Mouse (Mus musculus): ENCODE data around the gene Vps8. TPM values are rescaled to one million over a fixed set of nuclear protein-coding genes. Genes with fewer than 3 reads are reported as not detected.

Vps8 gene
- polyA plus RNA-seq, 2 experiments = 11.0 to 15.2 TPM

- Histone ChIP-seq H3K9ac (ENCODE audit: low read depth, low read length, severe bottlenecking) (no peak overlapping the region), H3K27ac (replicated peaks; ENCODE audit: low read depth, low read length) (0 out of 2 replicates have a peak overlapping the region, but pooled peaks have one; percentile 9), H3K4me3 (replicated peaks; ENCODE audit: low read length) (no peak overlapping the region), H3K9me3 (ENCODE audit: control insufficient read depth, low read length) (no peaks in the 10 kb centered on the region), H3K36me3 (ENCODE audit: control insufficient read depth, insufficient read depth, low read length) (no peaks in the 10 kb centered on the region), H3K4me2 (replicated peaks; ENCODE audit: low read depth, low read length, severe bottlenecking) (no peak overlapping the region), H3K4me1 (ENCODE audit: control insufficient read depth, insufficient read depth, low read length) (peaks cover 11% of the 10 kb centered on the region), H3K27me3 (ENCODE audit: control insufficient read depth, insufficient read depth, low read length) (no peaks in the 10 kb centered on the region)
- TF ChIP-seq POLR2A (IDR thresholded peaks at IDR 0.05; ENCODE audit: borderline replicate concordance, extremely low read depth, insufficient read depth, insufficient read length) = no peak
- peak; percentile 56 for ATAC-seq (ENCODE audit: low FRiP score, low read depth)
- DNase-seq (ENCODE audit: low spot score) = peak; percentile 46
- 71% methylated on average over 4 of the region's 4 CpGs for WGBS
Observed at GRCm38 (mm10) chr16:21498984-21499383, 76.1 kb downstream of the Vps8 start.

DNA sequence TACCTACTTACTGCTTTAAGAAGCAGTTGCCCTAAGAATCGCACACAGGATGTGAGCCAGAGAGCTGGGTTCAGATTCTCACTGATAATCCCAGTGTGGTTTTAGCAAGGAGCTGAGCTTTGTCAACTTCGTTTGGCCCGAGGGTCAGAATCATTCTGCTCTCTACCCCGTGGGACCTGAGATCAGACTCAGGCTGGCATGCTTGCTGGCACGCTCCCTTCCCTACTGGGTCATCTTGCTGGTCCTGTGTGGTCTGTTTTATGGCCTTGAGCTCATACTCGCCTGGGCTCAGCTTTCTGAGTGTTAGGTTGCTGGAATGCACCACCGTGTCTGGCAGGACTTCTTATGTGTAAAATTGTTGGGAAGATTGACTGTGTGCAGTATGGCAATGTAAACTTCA, 76.7 kb downstream of the Vps8 start:
- Histone ChIP-seq H3K36me3 (ENCODE audit: control insufficient read depth, insufficient read depth, low read length) (no peaks in the 10 kb centered on the region), H3K27me3 (ENCODE audit: control insufficient read depth, insufficient read depth, low read length) (no peaks in the 10 kb centered on the region), H3K27ac (replicated peaks; ENCODE audit: low read depth, low read length) (peak overlapping the region; percentile 22; the same call in 1 of the 2 replicates), H3K4me1 (ENCODE audit: control insufficient read depth, insufficient read depth, low read length) (peaks cover 11% of the 10 kb centered on the region), H3K4me3 (replicated peaks; ENCODE audit: low read length) (no peak overlapping the region), H3K9me3 (ENCODE audit: control insufficient read depth, low read length) (no peaks in the 10 kb centered on the region), H3K9ac (ENCODE audit: low read depth, low read length, severe bottlenecking) (no peak overlapping the region), H3K4me2 (replicated peaks; ENCODE audit: low read depth, low read length, severe bottlenecking) (no peak overlapping the region)
- peak; percentile 41 for DNase-seq (ENCODE audit: low spot score)
- ATAC-seq (ENCODE audit: low FRiP score, low read depth) = peak; percentile 36; the same call in 1 of the 2 replicates
- no peak for TF ChIP-seq POLR2A (IDR thresholded peaks at IDR 0.05; ENCODE audit: borderline replicate concordance, extremely low read depth, insufficient read depth, insufficient read length)
- 42% methylated on average over 7 of the region's 7 CpGs for WGBS

- no peak for TF ChIP-seq POLR2A (IDR thresholded peaks at IDR 0.05; ENCODE audit: borderline replicate concordance, extremely low read depth, insufficient read depth, insufficient read length)
- no peak overlapping the region for H3K4me3 ChIP-seq (replicated peaks; ENCODE audit: low read length)
- ATAC-seq (ENCODE audit: low FRiP score, low read depth) (no peak), DNase-seq (ENCODE audit: low spot score) (no peak)
- no peak overlapping the region for H3K4me2 ChIP-seq (replicated peaks; ENCODE audit: low read depth, low read length, severe bottlenecking)
- 86% methylated on average over 9 of the region's 9 CpGs for WGBS
- H3K9me3 ChIP-seq (ENCODE audit: control insufficient read depth, low read length) = peaks cover 3% of the 10 kb centered on the region; the same call in 1 of the 2 replicates
- peaks cover 9% of the 10 kb centered on the region for H3K36me3 ChIP-seq (ENCODE audit: control insufficient read depth, insufficient read depth, low read length)
- H3K27me3 ChIP-seq (ENCODE audit: control insufficient read depth, insufficient read depth, low read length) = no peaks in the 10 kb centered on the region
- no peak overlapping the region for H3K9ac ChIP-seq (ENCODE audit: low read depth, low read length, severe bottlenecking)
- no peak overlapping the region for H3K27ac ChIP-seq (replicated peaks; ENCODE audit: low read depth, low read length)
- H3K4me1 ChIP-seq (ENCODE audit: control insufficient read depth, insufficient read depth, low read length) = no peaks in the 10 kb centered on the region
Observed at GRCm38 (mm10) chr16:21518833-21519232, 95.9 kb downstream of the Vps8 start.

- no peaks in the 10 kb centered on the region for H3K9me3 ChIP-seq (ENCODE audit: control insufficient read depth, low read length)
- H3K4me3 ChIP-seq (replicated peaks; ENCODE audit: low read length) = no peak overlapping the region
- no peak for TF ChIP-seq POLR2A (IDR thresholded peaks at IDR 0.05; ENCODE audit: borderline replicate concordance, extremely low read depth, insufficient read depth, insufficient read length)
- H3K36me3 ChIP-seq (ENCODE audit: control insufficient read depth, insufficient read depth, low read length) = peaks cover 8% of the 10 kb centered on the region
- no peak overlapping the region for H3K27ac ChIP-seq (replicated peaks; ENCODE audit: low read depth, low read length)
- no peaks in the 10 kb centered on the region for H3K4me1 ChIP-seq (ENCODE audit: control insufficient read depth, insufficient read depth, low read length)
- no peak for DNase-seq (ENCODE audit: low spot score)
- no peak overlapping the region for H3K4me2 ChIP-seq (replicated peaks; ENCODE audit: low read depth, low read length, severe bottlenecking)
- no peaks in the 10 kb centered on the region for H3K27me3 ChIP-seq (ENCODE audit: control insufficient read depth, insufficient read depth, low read length)
- ATAC-seq (ENCODE audit: low FRiP score, low read depth) = no peak
- no peak overlapping the region for H3K9ac ChIP-seq (ENCODE audit: low read depth, low read length, severe bottlenecking)
Observed at GRCm38 (mm10) chr16:21519785-21520184, 96.9 kb downstream of the Vps8 start.

- no peak overlapping the region for H3K9ac ChIP-seq (ENCODE audit: low read depth, low read length, severe bottlenecking)
- no peak for TF ChIP-seq POLR2A (IDR thresholded peaks at IDR 0.05; ENCODE audit: borderline replicate concordance, extremely low read depth, insufficient read depth, insufficient read length)
- 79% methylated on average over 4 of the region's 4 CpGs for WGBS
- no peak overlapping the region for H3K4me3 ChIP-seq (replicated peaks; ENCODE audit: low read length)
- H3K4me2 ChIP-seq (replicated peaks; ENCODE audit: low read depth, low read length, severe bottlenecking) = no peak overlapping the region
- no peak for ATAC-seq (ENCODE audit: low FRiP score, low read depth)
- H3K36me3 ChIP-seq (ENCODE audit: control insufficient read depth, insufficient read depth, low read length) = peaks cover 5% of the 10 kb centered on the region; the same call in 1 of the 2 replicates
- H3K4me1 ChIP-seq (ENCODE audit: control insufficient read depth, insufficient read depth, low read length) = no peaks in the 10 kb centered on the region
- H3K9me3 ChIP-seq (ENCODE audit: control insufficient read depth, low read length) = no peaks in the 10 kb centered on the region
- no peaks in the 10 kb centered on the region for H3K27me3 ChIP-seq (ENCODE audit: control insufficient read depth, insufficient read depth, low read length)
- DNase-seq (ENCODE audit: low spot score) = no peak
- H3K27ac ChIP-seq (replicated peaks; ENCODE audit: low read depth, low read length) = no peak overlapping the region
Observed at GRCm38 (mm10) chr16:21523738-21524137, 100.8 kb downstream of the Vps8 start.

DNA sequence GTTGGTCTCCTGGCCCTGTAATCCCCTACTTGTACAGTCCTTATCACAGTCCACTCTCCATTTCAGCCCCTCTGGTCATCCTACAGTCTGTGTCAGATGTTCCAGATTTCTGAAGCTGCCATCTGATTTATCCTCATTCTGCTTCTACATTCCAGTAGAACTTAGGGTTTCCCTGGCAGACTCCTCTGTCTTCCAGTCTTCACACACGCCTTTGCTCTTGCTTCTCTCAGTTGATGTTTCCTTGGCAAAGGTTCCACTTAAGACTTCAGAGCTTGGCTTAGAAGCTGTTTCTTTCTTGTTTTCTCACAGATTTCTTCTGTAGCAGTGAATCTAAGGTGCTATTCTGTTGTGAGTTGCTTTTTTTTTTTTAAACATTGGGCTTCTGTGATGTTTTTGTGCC, 102.5 kb downstream of the Vps8 start:
- Histone ChIP-seq H3K9ac (ENCODE audit: low read depth, low read length, severe bottlenecking) (no peak overlapping the region), H3K4me2 (replicated peaks; ENCODE audit: low read depth, low read length, severe bottlenecking) (no peak overlapping the region), H3K27ac (replicated peaks; ENCODE audit: low read depth, low read length) (no peak overlapping the region), H3K4me3 (replicated peaks; ENCODE audit: low read length) (no peak overlapping the region), H3K27me3 (ENCODE audit: control insufficient read depth, insufficient read depth, low read length) (no peaks in the 10 kb centered on the region), H3K9me3 (ENCODE audit: control insufficient read depth, low read length) (no peaks in the 10 kb centered on the region), H3K4me1 (ENCODE audit: control insufficient read depth, insufficient read depth, low read length) (no peaks in the 10 kb centered on the region), H3K36me3 (ENCODE audit: control insufficient read depth, insufficient read depth, low read length) (peaks cover 3% of the 10 kb centered on the region; the same call in 1 of the 2 replicates)
- WGBS = 100% methylated on average over 1 of the region's 1 CpGs
- no peak for DNase-seq (ENCODE audit: low spot score)
- TF ChIP-seq POLR2A (IDR thresholded peaks at IDR 0.05; ENCODE audit: borderline replicate concordance, extremely low read depth, insufficient read depth, insufficient read length) = no peak
- no peak for ATAC-seq (ENCODE audit: low FRiP score, low read depth)
